Mouse (Mus musculus): ENCODE measurements around the gene Rprd1b.

The Rprd1b gene

DNA sequence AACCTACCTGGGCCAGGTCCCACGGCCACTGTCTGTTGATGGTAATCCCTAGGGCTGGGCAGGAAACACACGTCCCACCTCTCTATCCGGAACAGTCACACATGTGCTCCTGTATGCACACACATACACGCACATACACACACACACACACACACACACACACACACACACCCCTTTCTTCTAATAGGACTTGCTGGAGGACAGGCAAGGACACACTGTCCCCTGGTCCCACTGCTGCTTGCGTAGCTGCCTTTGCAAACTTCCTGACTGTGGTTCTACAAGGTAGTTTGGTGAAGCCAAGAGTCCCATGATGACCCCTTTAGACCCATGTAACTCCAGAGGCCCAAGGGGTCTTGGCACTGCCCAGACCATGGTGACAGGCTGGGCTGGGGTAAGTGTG, 112.4 kb downstream of the Rprd1b start:
- in situ Hi-C loops (cut with MboI; ENCODE audit: unreplicated experiment in 2 of 2) = loop anchor here in 1 of 2 experiments (5.0 kb wide), 2 partner anchors 33 to 73 kb away; no protein-coding TSS in a partner anchor

DNA sequence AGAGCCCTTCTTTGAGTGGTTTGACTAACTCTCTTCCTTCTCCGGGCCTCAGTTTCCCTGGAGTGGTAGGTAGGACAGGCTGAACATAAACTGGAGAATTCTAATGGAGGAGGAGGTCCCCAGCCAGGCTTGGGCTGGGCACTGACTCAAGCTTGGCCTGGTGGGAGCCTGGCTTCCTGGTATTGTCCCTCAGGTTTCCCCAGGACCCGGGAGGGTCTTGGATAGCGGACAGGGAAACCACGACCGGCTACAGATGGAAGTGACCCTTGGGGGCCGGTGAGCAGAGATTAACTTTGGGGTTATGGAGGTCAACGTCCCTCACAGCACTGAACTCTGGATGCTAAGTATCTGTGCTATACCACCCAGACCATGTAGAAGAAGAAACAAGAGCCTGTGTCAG, 113.0 kb downstream of the Rprd1b start:
- in situ Hi-C loops (cut with MboI; ENCODE audit: unreplicated experiment in 2 of 2) = loop anchor here in 1 of 2 experiments (5.0 kb wide), 2 partner anchors 34 to 74 kb away; no protein-coding TSS in a partner anchor

DNA sequence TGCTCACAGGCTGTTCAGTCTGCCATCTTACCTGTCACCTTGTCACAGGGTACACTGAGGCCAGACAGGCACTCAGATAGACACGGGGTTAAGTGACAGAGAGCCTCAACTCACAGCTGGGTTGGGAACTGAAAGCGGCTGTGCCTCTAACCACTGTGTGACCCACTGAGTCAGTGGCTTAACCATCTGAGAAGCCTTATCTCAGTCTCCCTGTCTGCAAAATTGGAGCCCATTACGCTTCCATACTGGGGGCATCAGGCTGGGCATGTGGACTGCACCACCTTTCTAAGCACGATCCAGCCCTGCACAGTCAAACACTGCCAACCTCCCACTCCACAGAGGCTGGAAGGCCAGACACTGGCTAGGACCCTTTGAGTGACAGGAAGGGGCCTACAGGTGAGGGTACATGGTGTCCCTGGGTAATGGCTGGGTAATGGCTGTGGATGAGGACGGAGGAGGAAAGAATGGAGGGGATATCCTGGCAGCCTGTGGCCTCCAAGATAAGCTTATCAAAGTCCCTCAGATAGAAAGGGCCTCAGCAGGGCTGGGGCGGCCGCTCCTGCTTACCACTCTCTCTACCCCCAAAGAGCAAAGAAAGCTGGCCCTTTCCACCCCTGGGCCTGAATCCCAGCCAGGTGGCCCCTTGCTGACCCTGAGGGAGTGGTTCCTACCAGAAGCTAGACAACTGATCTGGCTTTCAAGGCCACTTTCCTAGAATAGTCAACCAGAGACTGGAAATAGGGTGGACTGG, 113.6 kb downstream of the Rprd1b start:
- in situ Hi-C loops (cut with MboI; ENCODE audit: unreplicated experiment in 2 of 2) = loop anchor here in 1 of 2 experiments (5.0 kb wide), 2 partner anchors 35 to 75 kb away; no protein-coding TSS in a partner anchor

DNA sequence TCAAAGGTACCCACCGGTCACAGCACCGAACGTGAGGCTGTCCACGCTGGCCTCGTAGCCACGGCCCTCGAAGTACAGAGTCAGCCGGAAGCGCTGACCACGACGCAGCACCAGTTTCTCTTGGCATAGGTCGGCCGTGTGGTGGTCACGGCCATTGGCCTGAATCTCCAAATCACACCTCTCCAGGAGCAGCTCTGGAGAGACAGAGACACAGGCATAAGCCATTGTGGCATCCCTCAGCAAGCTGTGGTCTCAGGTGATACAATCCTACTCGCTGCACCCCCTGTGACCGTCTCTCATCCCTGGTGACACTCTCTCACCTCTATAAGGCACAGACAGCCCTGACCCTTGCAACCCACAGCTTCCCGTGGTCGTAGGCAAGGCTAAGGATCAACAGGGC, 114.7 kb downstream of the Rprd1b start:
- in situ Hi-C loops (cut with MboI; ENCODE audit: unreplicated experiment in 2 of 2) = loop anchor here in 1 of 2 experiments (5.0 kb wide), 2 partner anchors 36 to 76 kb away; no protein-coding TSS in a partner anchor

DNA sequence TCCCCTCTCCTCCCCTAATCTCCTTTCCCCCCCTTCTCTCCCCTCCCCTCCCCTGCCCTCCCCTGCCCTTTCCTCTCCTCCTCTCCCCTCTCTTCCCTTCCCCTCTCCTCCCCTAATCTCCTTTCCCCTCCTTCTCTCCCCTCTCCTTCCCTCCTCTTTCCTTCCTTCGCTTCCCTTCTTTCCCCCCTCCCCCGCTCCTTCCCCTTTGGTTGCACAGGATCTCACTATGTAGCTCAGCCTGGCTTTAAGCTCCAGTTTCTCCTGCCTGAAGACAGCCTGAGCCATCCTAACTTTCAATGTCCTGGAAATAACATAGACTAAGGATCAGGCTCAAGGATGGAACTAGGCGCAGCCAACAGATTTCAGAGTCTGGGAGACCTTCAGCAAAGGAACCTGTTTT, 115.5 kb downstream of the Rprd1b start:
- in situ Hi-C loops (cut with MboI; ENCODE audit: unreplicated experiment in 2 of 2) = loop anchor here in 1 of 2 experiments (5.0 kb wide), 2 partner anchors 37 to 77 kb away; no protein-coding TSS in a partner anchor

DNA sequence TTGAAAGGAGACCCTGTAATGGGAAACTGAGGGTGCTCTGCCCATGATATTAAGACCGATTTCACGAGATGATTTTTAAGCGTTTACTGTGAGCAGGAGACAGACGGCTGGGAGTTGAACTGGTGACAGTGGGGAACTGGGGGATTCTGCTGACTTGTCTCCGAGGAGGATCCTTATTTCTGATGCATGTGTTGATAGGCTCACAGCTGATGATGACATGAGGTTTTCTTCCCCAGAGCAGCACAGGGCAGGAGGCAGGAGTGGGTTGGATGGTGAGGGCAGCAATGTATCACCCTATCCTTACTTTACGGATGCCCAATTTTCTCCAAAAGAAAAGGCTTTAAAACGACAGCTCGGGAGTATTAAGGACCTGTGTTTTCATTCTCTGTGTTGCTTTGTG, 116.0 kb downstream of the Rprd1b start:
- in situ Hi-C loops (cut with MboI; ENCODE audit: unreplicated experiment in 2 of 2) = loop anchor here in 1 of 2 experiments (5.0 kb wide), 2 partner anchors 37 to 77 kb away; no protein-coding TSS in a partner anchor

DNA sequence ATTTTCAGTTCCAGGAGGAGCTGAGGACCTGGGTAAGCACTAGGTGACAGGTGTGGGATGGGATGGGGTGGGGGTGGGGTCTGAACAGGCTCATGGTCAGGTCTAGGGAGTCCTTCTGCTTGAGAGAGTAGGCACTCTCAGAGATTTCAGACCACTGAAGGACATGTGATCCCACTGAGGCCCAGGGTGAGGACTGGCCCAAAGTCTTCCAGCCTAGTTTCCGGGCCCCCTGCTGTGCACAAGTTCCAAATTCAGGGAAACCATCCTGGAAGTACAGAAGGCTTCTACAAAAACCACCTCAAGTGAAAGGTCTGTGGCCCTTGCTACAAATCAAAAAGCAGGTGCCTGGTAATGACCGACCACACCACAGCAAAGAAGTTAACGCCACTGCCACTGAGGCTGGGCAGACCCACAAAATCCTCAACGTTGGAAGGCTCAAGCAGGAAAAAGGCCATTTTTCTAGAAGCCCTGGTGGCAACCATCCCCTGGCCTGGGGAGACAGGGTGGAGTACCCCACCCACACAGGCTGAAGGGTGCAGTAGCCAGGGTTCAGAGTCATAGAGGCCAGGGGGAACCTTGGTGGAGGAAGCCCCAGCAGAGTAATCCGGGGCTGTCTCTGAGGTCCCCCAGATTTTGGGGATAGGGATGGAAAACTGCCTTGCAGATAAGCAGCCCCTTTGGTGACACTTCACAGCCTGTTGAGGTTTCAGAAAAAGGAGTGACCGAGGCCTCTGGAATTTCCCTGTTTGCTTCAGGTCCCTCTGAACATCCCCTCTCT, 116.6 kb downstream of the Rprd1b start:
- in situ Hi-C loops (cut with MboI; ENCODE audit: unreplicated experiment in 2 of 2) = loop anchor here in 1 of 2 experiments (5.0 kb wide), 2 partner anchors 38 to 78 kb away; no protein-coding TSS in a partner anchor

DNA sequence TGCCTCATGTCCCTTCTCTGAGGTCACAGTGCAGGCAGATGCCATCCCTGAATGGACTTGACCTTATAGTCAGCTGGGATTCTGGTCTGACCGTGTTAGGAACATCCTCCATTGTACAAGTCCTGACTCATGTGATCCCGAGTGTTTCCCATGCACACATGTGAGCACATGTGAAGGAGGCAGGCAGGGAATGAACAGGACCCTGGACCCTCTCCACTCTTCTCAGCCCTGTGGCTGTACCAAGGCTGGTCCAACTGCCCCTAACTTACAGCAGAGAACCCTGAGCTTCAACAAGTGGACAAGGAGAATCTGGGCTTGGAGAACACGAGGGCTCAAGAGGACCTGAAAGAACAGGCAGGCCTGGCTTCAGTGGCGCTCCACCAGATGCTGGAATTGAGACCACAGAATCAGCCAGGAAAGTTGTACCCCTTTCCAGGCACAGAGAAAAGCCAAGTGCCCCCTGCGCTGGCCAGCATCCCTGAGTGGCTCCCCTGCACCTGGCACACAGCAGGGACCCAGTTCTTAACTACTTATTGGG, 117.3 kb downstream of the Rprd1b start:
- in situ Hi-C loops (cut with MboI; ENCODE audit: unreplicated experiment in 2 of 2) = no loop called here

DNA sequence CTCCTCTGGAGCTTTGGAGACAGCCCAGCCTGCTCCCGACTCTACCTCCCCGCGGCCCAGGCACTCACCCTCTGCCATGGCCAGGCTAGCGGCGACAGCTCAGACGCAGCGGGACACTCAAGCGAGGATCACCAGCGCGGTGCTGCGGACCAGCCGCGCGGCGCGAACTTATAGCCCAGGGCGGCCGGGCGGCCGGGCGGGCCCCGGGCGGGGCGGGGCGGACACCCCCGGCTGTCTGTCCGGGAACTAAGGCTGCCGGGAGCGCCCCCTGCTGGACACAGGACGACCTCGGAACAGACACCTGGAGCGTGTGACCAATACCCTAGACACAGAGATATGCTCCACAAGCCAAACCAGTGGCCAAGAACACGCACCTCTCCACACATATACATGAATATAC, 117.9 kb downstream of the Rprd1b start, which contains the start of gene Tgm2:
Gene Tgm2 (minus strand): TSS at position 214 of the 400 bp plus-strand sequence.
- in situ Hi-C loops (cut with MboI; ENCODE audit: unreplicated experiment in 2 of 2) = no loop called here

DNA sequence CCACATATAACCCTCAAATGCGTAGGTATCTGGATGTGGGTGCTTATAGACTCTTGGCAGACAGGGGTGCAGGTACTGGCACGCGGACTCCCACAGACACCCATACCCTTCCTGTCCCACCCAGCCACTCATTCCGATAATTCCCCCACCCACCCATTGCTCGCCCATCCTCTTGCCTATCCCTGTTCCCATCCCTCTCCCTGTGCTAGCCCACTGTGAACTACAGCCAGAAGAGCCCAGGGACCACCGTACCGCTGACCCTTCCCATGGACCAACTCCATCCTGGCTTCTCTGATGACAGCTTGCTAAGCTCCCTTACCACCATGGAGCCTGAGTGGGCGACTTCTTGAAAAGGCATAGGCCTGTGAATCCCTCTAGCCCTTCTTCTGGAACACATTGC, 118.7 kb downstream of the Rprd1b start:
- in situ Hi-C loops (cut with MboI; ENCODE audit: unreplicated experiment in 2 of 2) = no loop called here

DNA sequence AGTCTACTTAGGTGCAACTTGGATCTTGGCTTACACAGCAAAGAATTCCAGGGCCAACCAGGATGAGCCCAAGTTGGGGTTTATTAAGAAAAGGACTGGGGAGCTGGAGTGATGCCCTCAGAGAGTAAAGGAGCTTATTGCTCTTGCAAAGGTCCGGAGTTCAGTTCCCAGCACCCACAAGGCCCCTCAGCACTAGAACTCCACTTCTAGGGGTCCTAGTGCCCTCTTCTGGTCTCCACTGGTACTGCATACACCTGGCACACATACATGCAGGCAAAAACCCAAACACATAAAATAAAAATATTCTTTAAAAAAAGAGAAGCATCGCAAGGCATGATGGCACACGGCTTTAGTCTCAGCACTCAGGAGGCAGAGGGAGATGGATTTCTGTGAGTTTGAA, 122.8 kb downstream of the Rprd1b start:
- in situ Hi-C loops (cut with MboI; ENCODE audit: unreplicated experiment in 2 of 2) = no loop called here

DNA sequence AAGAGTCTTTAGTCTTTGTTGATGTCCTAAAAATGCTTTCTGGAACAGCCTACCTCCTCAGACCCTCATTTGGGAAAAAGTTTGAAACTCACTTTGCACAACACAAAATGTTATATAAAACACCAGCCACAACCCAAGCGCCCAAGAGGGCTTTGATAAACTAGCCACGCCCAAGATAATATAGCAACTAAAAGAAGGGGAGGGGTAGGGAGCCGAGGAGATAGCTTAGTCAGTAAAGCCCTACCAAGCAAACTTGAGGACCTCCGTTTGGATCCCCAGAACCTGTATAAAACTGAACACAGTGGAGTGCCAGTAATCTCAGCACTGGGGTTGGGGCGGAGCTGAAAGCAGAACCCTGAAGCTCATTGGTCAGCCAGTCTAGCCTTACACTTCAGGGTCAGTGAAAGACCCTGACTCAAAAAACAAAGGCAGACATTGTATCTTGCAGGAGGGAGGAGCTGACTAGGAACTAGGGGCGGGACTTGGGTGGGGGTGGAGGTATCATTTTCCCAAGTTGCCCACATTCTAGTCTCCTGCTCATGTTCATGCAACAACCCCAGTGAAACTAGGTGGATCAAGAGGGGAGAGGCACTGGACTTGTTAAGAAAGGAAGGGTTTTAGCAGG, 124.5 kb downstream of the Rprd1b start:
- in situ Hi-C loops (cut with MboI; ENCODE audit: unreplicated experiment in 2 of 2) = no loop called here

DNA sequence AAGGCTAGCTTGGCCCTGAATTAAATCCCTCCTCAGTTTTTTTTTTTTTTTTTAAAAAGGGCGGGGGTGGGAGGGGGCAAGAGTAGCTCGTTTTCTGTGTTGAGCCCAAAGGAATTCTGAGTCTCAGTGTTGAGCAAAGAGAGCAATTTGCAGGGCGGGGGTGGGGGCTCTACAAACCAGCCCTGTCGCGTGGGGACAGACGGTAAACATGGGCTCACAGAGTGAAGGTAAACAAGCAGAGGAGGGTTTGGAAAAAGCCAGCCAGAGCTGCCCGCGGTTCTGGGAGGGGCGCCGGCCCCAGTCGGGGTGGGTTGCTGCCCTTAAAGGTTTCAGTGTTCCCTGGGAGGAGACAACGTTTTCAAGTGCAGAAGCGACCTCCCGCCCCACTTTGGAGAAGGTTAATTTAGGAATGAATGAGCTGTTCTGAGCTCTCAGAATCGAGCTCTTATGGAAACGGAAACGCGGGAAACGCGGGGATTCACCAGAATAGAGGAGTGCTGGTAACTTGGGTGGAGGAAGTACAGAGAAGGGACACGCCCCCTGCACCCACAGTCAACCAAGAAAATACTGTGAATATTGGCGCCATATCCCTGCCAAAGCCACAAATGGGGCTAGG, 125.5 kb downstream of the Rprd1b start:
- in situ Hi-C loops (cut with MboI; ENCODE audit: unreplicated experiment in 2 of 2) = no loop called here

DNA sequence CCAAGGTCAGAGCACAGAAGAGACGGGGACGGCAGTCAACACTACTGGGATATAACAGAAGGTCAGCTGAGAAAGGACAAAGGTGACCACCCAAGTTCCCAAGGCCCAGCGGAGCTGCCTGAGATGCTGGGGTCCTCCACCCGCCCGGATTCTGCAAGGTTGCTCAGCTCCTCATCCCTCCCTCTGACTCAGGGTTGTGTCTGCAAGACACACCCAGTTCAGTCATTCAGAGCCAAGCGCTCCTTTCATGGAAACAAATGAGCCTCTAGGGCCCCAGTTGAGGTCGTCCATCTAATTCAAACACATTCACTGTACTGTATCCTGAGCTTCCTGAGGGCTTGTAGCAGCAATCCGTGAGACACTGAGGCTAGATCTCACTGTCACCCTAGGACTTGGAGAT, 126.3 kb downstream of the Rprd1b start:
- in situ Hi-C loops (cut with MboI; ENCODE audit: unreplicated experiment in 2 of 2) = no loop called here

DNA sequence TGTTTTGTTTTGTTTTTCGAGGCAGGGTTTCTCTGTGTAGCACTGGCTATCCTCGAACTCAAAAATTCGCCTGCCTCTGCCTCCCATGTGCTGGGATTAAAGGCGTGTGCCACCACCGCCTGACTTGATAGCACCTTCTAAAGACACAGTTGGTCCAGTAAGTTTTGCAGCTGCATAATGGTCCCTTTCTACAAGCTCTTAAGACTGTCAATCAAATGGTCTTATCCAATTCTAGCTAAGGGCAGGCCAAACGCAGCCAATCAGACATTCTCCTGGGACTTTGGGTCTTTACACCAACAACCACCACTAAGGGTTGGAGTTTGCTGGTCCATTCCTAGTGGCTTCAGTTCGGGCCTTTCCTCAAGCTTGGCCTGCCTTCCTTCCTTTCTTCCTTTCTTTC, 126.8 kb downstream of the Rprd1b start:
- in situ Hi-C loops (cut with MboI; ENCODE audit: unreplicated experiment in 2 of 2) = no loop called here

DNA sequence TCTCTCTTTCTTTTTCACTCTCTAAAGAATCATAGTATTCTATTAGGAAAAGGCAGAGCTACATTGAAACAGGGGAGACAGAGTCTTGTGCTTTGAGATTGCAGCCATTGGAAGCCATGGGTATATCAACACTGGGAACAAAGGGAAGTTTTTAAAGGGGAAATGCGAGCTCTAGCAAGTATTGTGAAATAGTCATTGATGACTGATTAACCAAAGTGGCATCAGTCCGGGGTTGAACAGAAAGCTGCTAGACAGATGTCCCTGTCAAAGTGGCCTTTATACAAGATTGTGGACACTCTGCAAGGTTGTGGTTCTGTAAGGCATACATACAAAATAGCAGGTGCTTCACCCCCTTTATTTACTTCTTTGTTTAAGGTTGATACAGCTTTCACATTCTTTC, 127.3 kb downstream of the Rprd1b start:
- in situ Hi-C loops (cut with MboI; ENCODE audit: unreplicated experiment in 2 of 2) = no loop called here

DNA sequence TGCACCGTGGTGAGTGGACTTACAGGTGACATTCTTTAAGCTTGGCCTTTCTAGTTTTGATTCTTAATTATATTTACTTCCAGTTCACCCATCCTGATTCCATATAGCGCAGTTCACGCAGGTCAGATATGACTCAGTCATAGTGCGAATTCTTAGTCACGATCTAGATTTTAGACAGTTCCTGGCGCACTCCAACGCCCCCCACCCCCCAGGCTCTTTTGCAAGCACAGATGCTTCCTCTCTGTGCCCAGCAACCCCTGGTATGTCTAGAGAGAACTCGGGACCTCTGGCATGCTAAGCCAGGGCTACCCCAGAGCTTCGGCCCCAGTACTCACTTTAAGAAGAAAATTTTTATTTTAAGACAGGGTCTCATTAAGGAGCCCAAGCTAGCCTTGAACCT, 128.2 kb downstream of the Rprd1b start:
- in situ Hi-C loops (cut with MboI; ENCODE audit: unreplicated experiment in 2 of 2) = no loop called here

DNA sequence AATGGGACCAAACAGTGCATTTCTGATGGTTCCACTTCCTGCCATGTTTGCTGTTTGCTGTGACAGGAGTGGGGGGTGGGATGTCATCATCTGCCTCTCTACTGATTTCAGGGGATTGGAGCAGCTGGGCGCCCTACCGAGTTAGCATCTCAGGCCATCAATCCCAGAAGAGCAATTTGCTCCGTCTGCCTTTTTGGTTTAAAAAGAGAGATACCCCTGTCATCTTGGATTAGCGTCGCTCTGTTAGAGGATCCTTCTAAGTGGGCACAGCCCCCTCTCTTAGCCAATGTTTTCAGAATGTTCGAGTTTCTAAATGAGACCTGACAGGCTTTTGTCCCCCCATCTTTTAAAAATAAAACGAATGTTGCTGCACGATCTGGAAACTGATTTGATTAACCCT, 129.4 kb downstream of the Rprd1b start:
- in situ Hi-C loops (cut with MboI; ENCODE audit: unreplicated experiment in 2 of 2) = no loop called here

DNA sequence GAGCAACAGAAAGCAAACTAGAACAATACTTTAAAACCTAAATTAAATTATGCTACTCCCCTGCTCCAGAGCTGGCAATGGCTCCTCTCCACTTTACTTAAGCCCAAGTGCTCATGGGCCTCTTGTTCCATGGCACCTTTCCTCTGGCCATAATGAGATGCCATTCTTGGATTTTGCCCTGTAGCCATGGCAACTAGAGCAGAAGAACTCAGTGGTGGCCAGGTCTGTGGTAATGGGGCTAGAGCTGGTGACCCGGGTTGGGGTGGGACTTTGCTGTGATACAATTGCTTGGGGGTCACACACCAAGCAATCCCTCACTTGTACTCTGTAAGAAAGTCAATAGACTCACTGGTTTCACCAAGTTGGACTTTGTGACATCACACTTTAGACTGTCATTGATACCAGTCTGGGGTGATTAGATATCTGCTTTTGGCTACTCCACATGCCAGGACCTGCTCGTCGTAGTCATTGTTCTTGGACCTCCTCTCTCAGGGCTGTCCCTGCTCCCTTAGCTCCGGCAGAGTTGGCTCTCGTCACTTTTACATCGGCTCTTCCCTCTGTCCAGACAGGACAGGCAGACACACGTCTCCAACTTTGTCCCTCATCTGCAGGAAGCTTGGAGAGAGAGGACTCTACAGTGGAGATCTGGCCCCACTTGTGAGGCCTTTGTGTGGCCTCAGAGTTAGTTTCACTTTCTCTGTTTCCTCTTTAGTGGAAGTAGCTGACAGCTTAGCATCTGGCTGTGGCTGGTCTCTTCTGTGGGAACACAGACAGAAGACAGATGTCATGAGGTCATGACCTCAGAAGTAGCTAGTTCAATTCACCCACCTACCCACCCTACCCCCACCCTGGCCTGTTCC, 131.3 kb downstream of the Rprd1b start:
- in situ Hi-C loops (cut with MboI; ENCODE audit: unreplicated experiment in 2 of 2) = no loop called here
